ENCODE assay signal across 9 mouse cellular contexts in genomic region chr10:109852392-109852791, GRCm38 (mm10).
DNase-seq lines count a peak whose midpoint lies in the region; ATAC-seq and TF ChIP-seq lines count a peak whose summit lies in the region.
"Had no signal": no experiment of that assay in that cellular context is flagged by ENCODE, and none has a peak within 500 bp of the region (broad histone marks: within the 10 kb centered on the region; RNA-seq: fewer than 3 reads in every experiment).

No protein-coding gene starts in this region.

- no peak overlapping the region for H3K4me3 ChIP-seq in hindbrain, postnatal 0 days (ENCODE audit: low read length)
- H3K4me3 ChIP-seq in hindbrain, embryonic 14.5 days (replicated peaks; ENCODE audit: low read length): no peak overlapping the region
- H3K4me3 ChIP-seq in neural tube, embryonic 11.5 days (ENCODE audit: low read depth, low read length): no peak overlapping the region
- H3K4me3 ChIP-seq: lung, embryonic 15.5 days had no signal

- H3K4me1 ChIP-seq in hindbrain, postnatal 0 days (ENCODE audit: insufficient read depth, low read length): no peaks in the 10 kb centered on the region
- H3K4me1 ChIP-seq in hindbrain, embryonic 14.5 days (replicated peaks; ENCODE audit: control insufficient read depth, insufficient read depth, low read length): no peaks in the 10 kb centered on the region
- no peaks in the 10 kb centered on the region for H3K4me1 ChIP-seq in neural tube, embryonic 11.5 days (ENCODE audit: control insufficient read depth, insufficient read depth, low read length)
- H3K4me1 ChIP-seq: lung, embryonic 15.5 days had no signal

- H3K9me3 ChIP-seq in hindbrain, postnatal 0 days (ENCODE audit: low read length): no peaks in the 10 kb centered on the region
- H3K9me3 ChIP-seq in hindbrain, embryonic 14.5 days (ENCODE audit: control insufficient read depth, low read length): no peaks in the 10 kb centered on the region
- no peaks in the 10 kb centered on the region for H3K9me3 ChIP-seq in neural tube, embryonic 11.5 days (ENCODE audit: control insufficient read depth, low read length)
- H3K9me3 ChIP-seq: lung, embryonic 15.5 days had no signal

- H3K4me2 ChIP-seq in hindbrain, postnatal 0 days (ENCODE audit: low read depth, low read length): no peak overlapping the region
- no peak overlapping the region for H3K4me2 ChIP-seq in hindbrain, embryonic 14.5 days (replicated peaks)
- H3K4me2 ChIP-seq in neural tube, embryonic 11.5 days (ENCODE audit: low read depth): no peak overlapping the region
- H3K4me2 ChIP-seq: lung, embryonic 15.5 days had no signal

- ATAC-seq in hindbrain, postnatal 0 days: peak; percentile 58; the same call in 1 of the 2 replicates
- no peak for ATAC-seq in hindbrain, embryonic 14.5 days (ENCODE audit: low FRiP score)
- ATAC-seq in neural tube, embryonic 11.5 days (ENCODE audit: insufficient read depth, low FRiP score, low TSS enrichment): no peak
- ATAC-seq in megakaryocyte progenitor cell, adult 5-6 weeks (replicated peaks; ENCODE audit: poor library complexity): no peak

- TF ChIP-seq CTCF in hindbrain, postnatal 0 days (IDR thresholded peaks at IDR 0.05; ENCODE audit: low read depth): no peak

- WGBS in hindbrain, postnatal 0 days: 52% methylated on average over 7 of the region's 7 CpGs
- WGBS in hindbrain, embryonic 14.5 days: 46% methylated on average over 7 of the region's 7 CpGs
- WGBS in neural tube, embryonic 11.5 days: 35% methylated on average over 7 of the region's 7 CpGs

- no peaks in the 10 kb centered on the region for H3K27me3 ChIP-seq in hindbrain, postnatal 0 days (ENCODE audit: insufficient read depth, low read length)
- H3K27me3 ChIP-seq in hindbrain, embryonic 14.5 days (ENCODE audit: control insufficient read depth, insufficient read depth, low read length): no peaks in the 10 kb centered on the region
- no peaks in the 10 kb centered on the region for H3K27me3 ChIP-seq in neural tube, embryonic 11.5 days (ENCODE audit: control insufficient read depth, insufficient read depth, low read length)
- H3K27me3 ChIP-seq: lung, embryonic 15.5 days had no signal

- DNase-seq in hindbrain, postnatal 0 days (ENCODE audit: low spot score): no peak
- DNase-seq in hindbrain, embryonic 14.5 days (ENCODE audit: low spot score): no peak
- DNase-seq in neural tube, embryonic 11.5 days (ENCODE audit: low spot score): peak; percentile 25
- DNase-seq in neural tube, embryonic 10.5 days (ENCODE audit: extremely low spot score, low spot score): no peak
- DNase-seq in embryo, embryonic 11 days: peak; percentile 56
- DNase-seq in testis, postnatal 10 days (ENCODE audit: low spot score): peak; percentile 53
- no peak for DNase-seq in left cerebral cortex, adult 8-10 months (ENCODE audit: low spot score in 2 of 2)

- no peak overlapping the region for H3K9ac ChIP-seq in hindbrain, postnatal 0 days (replicated peaks; ENCODE audit: low read length)
- H3K9ac ChIP-seq in hindbrain, embryonic 14.5 days: no peak overlapping the region
- H3K9ac ChIP-seq in neural tube, embryonic 11.5 days (ENCODE audit: low read length): no peak overlapping the region
- H3K9ac ChIP-seq: lung, embryonic 15.5 days had no signal

- no peak overlapping the region for H3K27ac ChIP-seq in hindbrain, postnatal 0 days
- H3K27ac ChIP-seq in hindbrain, embryonic 14.5 days: no peak overlapping the region
- no peak overlapping the region for H3K27ac ChIP-seq in neural tube, embryonic 11.5 days (ENCODE audit: low read depth, low read length)
- H3K27ac ChIP-seq: lung, embryonic 15.5 days had no signal

- no peaks in the 10 kb centered on the region for H3K36me3 ChIP-seq in hindbrain, postnatal 0 days (ENCODE audit: insufficient read depth, low read length)
- peaks cover 7% of the 10 kb centered on the region; the same call in 1 of the 2 replicates for H3K36me3 ChIP-seq in hindbrain, embryonic 14.5 days (replicated peaks; ENCODE audit: control insufficient read depth, insufficient read depth)
- H3K36me3 ChIP-seq in neural tube, embryonic 11.5 days (ENCODE audit: control insufficient read depth, insufficient read depth, low read length): no peaks in the 10 kb centered on the region
- H3K36me3 ChIP-seq: lung, embryonic 15.5 days had no signal

Comparison
In these comparisons a context has a peak if more than half of its experiments do, and no peak if none do; other contexts are left out.
1. DNase-seq: peak in neural tube, embryonic 11.5 days (single experiment), embryo, embryonic 11 days (single experiment) and testis, postnatal 10 days (single experiment); none in hindbrain, postnatal 0 days (single experiment), hindbrain, embryonic 14.5 days (single experiment), neural tube, embryonic 10.5 days (single experiment) and left cerebral cortex, adult 8-10 months (0 of 2).